Mouse (Mus musculus) kidney, embryonic 14.5 days (tissue): ENCODE data around the gene Tlr11. TPM values are rescaled to one million over a fixed set of nuclear protein-coding genes. Genes with fewer than 3 reads are reported as not detected.

Experiments used
- ATAC-seq: fragments of 200-750 bp; cut with Nextera tagmentation; 2 replicates; pipeline ENCODE4 v1.8.0; 2017; ENCODE audit warnings: moderate number of reproducible peaks, mild to moderate bottlenecking, moderate TSS enrichment, moderate library complexity; ENCODE audit not compliant: low FRiP score, low TSS enrichment
- H3K27ac ChIP-seq: fragments of 300-500 bp; sonication (generic); 2 replicates; pipeline ENCODE4 v1.5.1; 2014; ENCODE audit warnings: low read depth, mild to moderate bottlenecking, low read length, moderate library complexity, mixed read lengths
- H3K27me3 ChIP-seq: fragments of 300-500 bp; sonication (generic); 2 replicates; pipeline ENCODE4 v1.6.1; 2014; ENCODE audit warnings: mild to moderate bottlenecking, low read length; ENCODE audit not compliant: control insufficient read depth, insufficient read depth
- H3K36me3 ChIP-seq: fragments of 300-500 bp; sonication (generic); 2 replicates; pipeline ENCODE4 v1.6.1; 2014; ENCODE audit warnings: low read length, mixed read lengths; ENCODE audit not compliant: control insufficient read depth, insufficient read depth
- H3K4me1 ChIP-seq: fragments of 300-500 bp; sonication (generic); 2 replicates; pipeline ENCODE4 v1.6.1; 2014; ENCODE audit warnings: low read length, mixed read lengths; ENCODE audit not compliant: control insufficient read depth, insufficient read depth
- H3K4me2 ChIP-seq: fragments of 300-500 bp; sonication (generic); replicated peaks from 2 replicates; pipeline ENCODE4 v1.6.1; 2014; ENCODE audit warnings: low read depth, mild to moderate bottlenecking, low read length
- H3K4me3 ChIP-seq: fragments of 300-500 bp; sonication (generic); 2 replicates; pipeline ENCODE4 v1.5.1; 2014; ENCODE audit warnings: mild to moderate bottlenecking, low read length
- H3K9ac ChIP-seq: fragments of 300-500 bp; sonication (generic); 2 replicates; pipeline ENCODE4 v1.6.1; 2014; ENCODE audit warnings: low read depth, mild to moderate bottlenecking, low read length, moderate library complexity
- H3K9me3 ChIP-seq: fragments of 300-500 bp; sonication (generic); 2 replicates; pipeline ENCODE4 v1.6.1; 2016; ENCODE audit warnings: low read length; ENCODE audit not compliant: control insufficient read depth
- WGBS: fragments of 180-500 bp; shearing (Covaris S2); extraction: QIAGEN DNeasy Blood & Tissue Kit; methylation state at CpG from one replicate; pipeline ENCODE4 v1.1.7; 2014; 5-methylcytosine and 5-hydroxymethylcytosine counted together
- polyA plus RNA-seq: library from polyadenylated mRNA; unstranded; fragments of >200 nt; fragmentation: Nextera tagmentation; extraction: Ambion mirVana; gene quantifications from 2 replicates; pipeline ENCODE4 v1.2.1, GENCODE M21; 2014

The Tlr11 gene
- not detected in 2 replicates for polyA plus RNA-seq

DNA sequence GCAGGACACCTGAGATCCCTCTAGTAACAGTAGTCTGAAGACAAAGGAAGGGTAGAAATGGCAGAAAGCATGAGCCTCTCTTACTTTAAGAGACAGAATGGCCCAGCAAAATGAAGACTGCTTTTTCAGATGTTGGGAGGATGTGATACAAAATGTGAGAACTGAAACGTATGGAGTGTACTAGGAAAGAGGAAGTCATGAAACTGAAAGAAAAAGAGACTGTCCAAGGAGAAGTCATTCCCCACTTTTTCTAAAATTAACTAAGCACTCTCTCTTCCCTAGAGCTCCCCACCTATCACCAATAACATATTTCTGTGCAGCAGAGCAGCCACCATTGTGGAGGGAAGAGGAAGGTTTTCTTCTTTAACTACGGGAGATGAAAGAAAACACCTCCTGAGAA lies at the start of gene Tlr11:
Gene Tlr11 (plus strand): TSS at position 322 of the 400 bp plus-strand sequence.
- ATAC-seq = no peak

DNA sequence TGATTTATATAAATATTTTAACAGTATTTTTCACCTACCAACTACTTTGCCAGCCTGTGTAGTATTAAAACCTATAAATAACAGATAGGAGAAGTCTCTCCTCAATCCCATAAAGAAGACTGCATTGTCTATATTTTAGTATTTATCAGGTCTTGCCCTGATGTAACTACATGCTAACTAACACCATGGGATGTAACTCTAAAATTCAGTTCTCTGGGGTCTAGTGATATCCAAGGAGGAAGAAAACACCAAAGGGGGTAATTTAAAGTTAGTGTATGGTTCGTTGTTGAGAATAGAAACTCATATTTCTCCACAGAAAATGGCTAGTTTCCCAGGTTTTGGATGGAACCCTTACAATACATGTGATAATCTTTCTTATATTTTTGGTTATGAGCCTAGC lies 31.1 kb upstream of the Tlr11 start, which contains the start of gene Olfr734:
Gene Olfr734 (minus strand): TSS at position 101 of the 400 bp plus-strand sequence.
- H3K4me2 ChIP-seq = no peak within 1 kb of the TSS
- no peak within 1 kb of the TSS for H3K4me3 ChIP-seq
- H3K4me1 ChIP-seq = no peaks in the 10 kb centered on the region
- H3K9me3 ChIP-seq = no peaks in the 10 kb centered on the region
- H3K36me3 ChIP-seq = no peaks in the 10 kb centered on the region
- no peak for ATAC-seq
- no peak within 1 kb of the TSS for H3K27ac ChIP-seq
- WGBS = 88% methylated on average over 1 of the region's 1 CpGs
- H3K27me3 ChIP-seq = no peaks in the 10 kb centered on the region
- no peak within 1 kb of the TSS for H3K9ac ChIP-seq

More for the DNA sequence above, at the start of gene Tlr11:
- H3K27me3 ChIP-seq = no peaks in the 10 kb centered on the region
- H3K4me2 ChIP-seq = no peak within 1 kb of the TSS
- H3K4me3 ChIP-seq = no peak within 1 kb of the TSS
- H3K36me3 ChIP-seq = no peaks in the 10 kb centered on the region
- no peaks in the 10 kb centered on the region for H3K4me1 ChIP-seq
- H3K9me3 ChIP-seq = no peaks in the 10 kb centered on the region
- WGBS = 84% methylated on average over 2 of the region's 2 CpGs
- H3K27ac ChIP-seq = no peak within 1 kb of the TSS
- no peak within 1 kb of the TSS for H3K9ac ChIP-seq

DNA sequence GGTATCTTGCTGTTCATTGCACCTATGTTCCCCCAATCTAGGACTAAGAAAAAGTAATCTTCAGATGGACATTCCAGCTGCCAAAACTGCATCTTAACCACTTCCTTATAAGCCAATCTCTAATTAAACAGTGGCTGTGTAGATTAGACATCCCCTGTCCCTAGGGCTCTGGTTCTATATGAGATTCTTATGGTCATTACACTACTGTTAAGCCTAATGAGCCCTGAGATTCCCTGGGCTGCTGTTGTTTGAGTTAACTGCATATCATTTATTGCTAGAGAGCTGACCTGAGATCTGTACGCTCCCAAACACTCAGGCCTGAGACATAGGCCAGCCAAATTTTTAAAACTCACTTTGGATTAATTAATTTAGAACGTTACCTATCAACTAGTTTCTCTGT lies 8.9 kb upstream of the Tlr11 start, which contains the start of gene Olfr735:
Gene Olfr735 (minus strand): TSS at position 77 of the 400 bp plus-strand sequence.
- H3K4me1 ChIP-seq = no peaks in the 10 kb centered on the region
- H3K4me2 ChIP-seq = no peak within 1 kb of the TSS
- no peak within 1 kb of the TSS for H3K9ac ChIP-seq
- no peaks in the 10 kb centered on the region for H3K36me3 ChIP-seq
- H3K27ac ChIP-seq = no peak within 1 kb of the TSS
- no peak for ATAC-seq
- 83% methylated on average over 2 of the region's 2 CpGs for WGBS
- no peaks in the 10 kb centered on the region for H3K27me3 ChIP-seq
- no peaks in the 10 kb centered on the region for H3K9me3 ChIP-seq
- no peak within 1 kb of the TSS for H3K4me3 ChIP-seq

DNA sequence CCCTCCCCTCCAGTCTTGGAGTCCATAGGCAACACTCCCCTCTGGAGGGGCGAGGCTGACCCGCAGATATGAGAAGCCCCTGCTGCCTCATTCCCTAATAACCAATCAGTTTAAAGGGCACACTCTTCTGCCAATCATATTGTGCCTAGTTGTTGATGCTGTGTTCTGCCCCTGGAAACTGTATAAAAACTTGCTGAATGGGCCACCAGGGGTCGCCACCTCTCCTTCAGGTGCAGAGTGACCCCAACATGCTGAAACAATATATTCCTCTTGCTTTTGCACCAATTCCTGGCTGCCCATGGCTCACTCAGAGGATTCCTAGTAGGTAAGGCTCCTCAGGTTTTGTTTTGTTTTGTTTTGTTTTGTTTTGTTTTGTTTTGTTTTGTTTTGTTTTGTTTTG lies 5.3 kb upstream of the Tlr11 start:
- no peak overlapping the region for H3K9ac ChIP-seq
- no peaks in the 10 kb centered on the region for H3K9me3 ChIP-seq
- 53% methylated on average over 3 of the region's 3 CpGs for WGBS
- H3K4me3 ChIP-seq = no peak overlapping the region
- ATAC-seq = no peak
- no peaks in the 10 kb centered on the region for H3K4me1 ChIP-seq
- H3K4me2 ChIP-seq = no peak overlapping the region
- H3K27ac ChIP-seq = no peak overlapping the region
- no peaks in the 10 kb centered on the region for H3K36me3 ChIP-seq
- H3K27me3 ChIP-seq = no peaks in the 10 kb centered on the region

DNA sequence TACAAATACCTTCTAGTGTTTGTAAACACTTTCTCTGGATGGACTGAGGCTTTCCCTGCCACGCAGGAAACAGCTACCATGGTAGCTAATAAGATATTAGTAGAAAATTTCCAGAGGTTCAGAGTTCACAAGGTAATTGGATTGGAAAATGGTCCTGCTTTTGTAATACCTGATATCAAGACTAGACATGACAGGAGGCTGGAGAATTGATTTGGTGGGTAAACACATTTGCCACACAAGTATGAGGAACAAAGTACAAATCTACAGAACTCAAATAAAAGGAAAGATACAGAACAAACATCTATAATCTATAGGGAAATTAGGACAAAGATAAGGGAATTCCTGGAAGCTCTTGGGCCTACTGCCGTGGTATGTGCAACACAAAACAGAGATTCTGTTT lies 989 bp upstream of the Tlr11 start:
- H3K27me3 ChIP-seq = no peaks in the 10 kb centered on the region
- H3K9ac ChIP-seq = no peak overlapping the region
- 90% methylated on average over 2 of the region's 2 CpGs for WGBS
- H3K27ac ChIP-seq = no peak overlapping the region
- H3K36me3 ChIP-seq = no peaks in the 10 kb centered on the region
- no peak for ATAC-seq
- H3K4me3 ChIP-seq = no peak overlapping the region
- no peaks in the 10 kb centered on the region for H3K4me1 ChIP-seq
- H3K9me3 ChIP-seq = no peaks in the 10 kb centered on the region
- H3K4me2 ChIP-seq = no peak overlapping the region

DNA sequence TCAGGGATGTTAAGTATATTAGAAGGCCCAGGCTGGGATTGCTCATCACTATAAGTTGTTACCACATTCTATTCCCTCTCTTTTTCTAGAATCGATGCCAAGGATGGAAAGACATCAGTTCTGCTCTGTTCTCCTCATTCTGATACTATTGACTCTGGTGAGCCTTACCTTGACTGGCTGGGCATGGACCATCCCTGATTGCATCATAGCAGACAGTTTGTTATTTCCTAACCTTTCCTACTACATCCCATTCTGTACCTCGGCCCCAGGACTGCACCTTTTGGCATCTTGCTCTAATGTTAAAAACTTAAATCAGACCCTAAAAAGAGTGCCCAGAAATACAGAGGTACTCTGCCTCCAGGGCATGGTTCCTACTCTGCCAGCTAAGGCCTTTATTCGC lies 2.8 kb downstream of the Tlr11 start:
- no peaks in the 10 kb centered on the region for H3K27me3 ChIP-seq
- no peak overlapping the region for H3K9ac ChIP-seq
- no peaks in the 10 kb centered on the region for H3K4me1 ChIP-seq
- 88% methylated on average over 3 of the region's 3 CpGs for WGBS
- no peaks in the 10 kb centered on the region for H3K36me3 ChIP-seq
- H3K4me3 ChIP-seq = no peak overlapping the region
- no peak for ATAC-seq
- no peak overlapping the region for H3K27ac ChIP-seq
- no peak overlapping the region for H3K4me2 ChIP-seq
- H3K9me3 ChIP-seq = no peaks in the 10 kb centered on the region

DNA sequence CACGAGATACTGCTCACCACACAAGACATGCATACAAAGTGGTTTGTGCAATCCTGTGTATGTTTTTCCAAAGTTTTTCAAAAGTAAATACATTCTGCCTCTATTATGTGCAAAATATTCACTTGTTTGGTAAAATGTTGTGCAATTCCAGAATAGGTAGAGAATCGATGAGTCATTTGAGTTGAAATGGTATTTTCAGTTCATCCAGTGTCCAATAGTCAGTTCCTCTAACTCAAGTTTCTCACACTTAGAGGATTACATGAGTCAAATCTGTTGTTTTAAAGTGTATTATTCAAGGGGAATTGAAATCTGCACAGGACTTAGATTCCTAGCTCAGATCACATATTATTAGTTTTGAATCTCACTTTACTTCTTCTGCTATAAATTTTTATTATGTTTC lies 5.8 kb downstream of the Tlr11 start:
- 81% methylated on average over 2 of the region's 2 CpGs for WGBS
- H3K36me3 ChIP-seq = no peaks in the 10 kb centered on the region
- H3K4me2 ChIP-seq = no peak overlapping the region
- no peak overlapping the region for H3K27ac ChIP-seq
- H3K9ac ChIP-seq = no peak overlapping the region
- ATAC-seq = no peak
- H3K9me3 ChIP-seq = no peaks in the 10 kb centered on the region
- no peaks in the 10 kb centered on the region for H3K4me1 ChIP-seq
- no peak overlapping the region for H3K4me3 ChIP-seq
- no peaks in the 10 kb centered on the region for H3K27me3 ChIP-seq

DNA sequence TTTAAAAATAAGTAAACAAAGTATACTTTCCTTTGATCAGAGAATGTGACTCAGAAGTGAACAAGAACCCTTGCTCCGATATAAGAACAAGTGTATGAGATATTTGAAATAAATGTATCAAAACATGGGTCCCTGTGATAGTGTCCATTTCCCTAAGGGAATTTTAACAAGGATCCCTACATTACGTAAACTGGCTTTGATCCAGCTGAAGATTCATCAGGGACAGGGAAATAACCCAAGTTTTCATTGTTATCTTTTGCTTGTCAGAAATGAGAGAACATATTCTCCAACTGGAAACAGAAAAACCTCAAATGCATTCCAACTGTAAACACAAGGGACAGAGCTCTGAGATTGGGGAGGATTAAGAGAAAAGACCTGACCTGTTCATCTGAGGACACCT lies 23.1 kb downstream of the Tlr11 start, which contains the start of gene Olfr736:
Gene Olfr736 (plus strand): TSS at position 301 of the 400 bp plus-strand sequence.
- Histone ChIP-seq H3K9ac (no peak within 1 kb of the TSS), H3K27me3 (no peaks in the 10 kb centered on the region), H3K36me3 (no peaks in the 10 kb centered on the region), H3K9me3 (no peaks in the 10 kb centered on the region), H3K4me3 (no peak within 1 kb of the TSS), H3K4me1 (no peaks in the 10 kb centered on the region), H3K4me2 (no peak within 1 kb of the TSS), H3K27ac (no peak within 1 kb of the TSS)
- 93% methylated on average over 2 of the region's 2 CpGs for WGBS
- no peak for ATAC-seq

DNA sequence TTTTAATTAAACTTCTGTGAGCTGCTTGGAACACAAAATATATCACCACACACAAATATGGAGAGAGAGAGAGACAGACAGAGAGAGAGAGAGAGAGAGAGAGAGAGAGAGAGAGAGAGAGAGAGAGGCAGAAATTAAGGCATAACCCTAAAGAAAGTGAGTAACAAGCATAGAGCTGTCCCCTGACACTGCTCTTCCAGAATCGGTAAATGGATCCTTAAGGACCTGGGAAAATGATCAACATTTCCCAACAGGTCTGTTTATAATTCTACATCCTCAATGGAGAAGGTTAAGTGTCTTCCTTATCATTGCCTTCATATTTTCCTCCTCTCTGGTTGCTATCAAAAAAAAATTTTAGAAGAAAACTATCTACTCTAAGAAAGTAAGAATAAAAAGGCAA lies 49.6 kb downstream of the Tlr11 start, which contains the start of gene Olfr738:
Gene Olfr738 (plus strand): TSS at position 301 of the 400 bp plus-strand sequence.
- Histone ChIP-seq H3K36me3 (no peaks in the 10 kb centered on the region), H3K27me3 (no peaks in the 10 kb centered on the region), H3K4me1 (no peaks in the 10 kb centered on the region), H3K9ac (no peak within 1 kb of the TSS), H3K9me3 (no peaks in the 10 kb centered on the region), H3K27ac (no peak within 1 kb of the TSS), H3K4me2 (no peak within 1 kb of the TSS), H3K4me3 (no peak within 1 kb of the TSS)
- 87% methylated on average over 1 of the region's 1 CpGs for WGBS
- no peak for ATAC-seq
